Mouse (Mus musculus) bone marrow macrophage, adult 2 months (primary cell): ENCODE measurements around the gene Ly6g6f. TPM values are rescaled to one million over a fixed set of nuclear protein-coding genes. Genes with fewer than 3 reads are reported as not detected.

Experiments used
- H3K27ac ChIP-seq: 2 replicates; pipeline ENCODE4 v1.5.1; 2012; ENCODE audit warnings: low read depth, low read length; ENCODE audit not compliant: insufficient read depth
- H3K4me1 ChIP-seq: 2 replicates; pipeline ENCODE4 v1.6.1; 2012; ENCODE audit warnings: low read length; ENCODE audit not compliant: control insufficient read depth, insufficient read depth
- H3K4me3 ChIP-seq: 2 replicates; pipeline ENCODE4 v1.5.1; 2012; ENCODE audit warnings: mild to moderate bottlenecking, low read length, moderate library complexity; ENCODE audit not compliant: insufficient read depth
- CTCF ChIP-seq: IDR thresholded peaks from 2 replicates; pipeline ENCODE4 v1.5.1; 2012; ENCODE audit warnings: low read depth, mild to moderate bottlenecking, low read length, moderate library complexity
- POLR2A ChIP-seq: IDR thresholded peaks from 2 replicates; pipeline ENCODE4 v1.6.1; 2012; ENCODE audit warnings: mild to moderate bottlenecking, low read depth, low read length, borderline replicate concordance
- polyA plus RNA-seq: library from polyadenylated mRNA; stranded (reverse); fragments of >200 nt; gene quantifications from 2 replicates; pipeline ENCODE4 v1.2.4, GENCODE M21; 2012; ENCODE audit not compliant: missing spikeins, insufficient read depth, insufficient read length

Ly6g6f gene
- polyA plus RNA-seq, 1 experiment = not detected

DNA sequence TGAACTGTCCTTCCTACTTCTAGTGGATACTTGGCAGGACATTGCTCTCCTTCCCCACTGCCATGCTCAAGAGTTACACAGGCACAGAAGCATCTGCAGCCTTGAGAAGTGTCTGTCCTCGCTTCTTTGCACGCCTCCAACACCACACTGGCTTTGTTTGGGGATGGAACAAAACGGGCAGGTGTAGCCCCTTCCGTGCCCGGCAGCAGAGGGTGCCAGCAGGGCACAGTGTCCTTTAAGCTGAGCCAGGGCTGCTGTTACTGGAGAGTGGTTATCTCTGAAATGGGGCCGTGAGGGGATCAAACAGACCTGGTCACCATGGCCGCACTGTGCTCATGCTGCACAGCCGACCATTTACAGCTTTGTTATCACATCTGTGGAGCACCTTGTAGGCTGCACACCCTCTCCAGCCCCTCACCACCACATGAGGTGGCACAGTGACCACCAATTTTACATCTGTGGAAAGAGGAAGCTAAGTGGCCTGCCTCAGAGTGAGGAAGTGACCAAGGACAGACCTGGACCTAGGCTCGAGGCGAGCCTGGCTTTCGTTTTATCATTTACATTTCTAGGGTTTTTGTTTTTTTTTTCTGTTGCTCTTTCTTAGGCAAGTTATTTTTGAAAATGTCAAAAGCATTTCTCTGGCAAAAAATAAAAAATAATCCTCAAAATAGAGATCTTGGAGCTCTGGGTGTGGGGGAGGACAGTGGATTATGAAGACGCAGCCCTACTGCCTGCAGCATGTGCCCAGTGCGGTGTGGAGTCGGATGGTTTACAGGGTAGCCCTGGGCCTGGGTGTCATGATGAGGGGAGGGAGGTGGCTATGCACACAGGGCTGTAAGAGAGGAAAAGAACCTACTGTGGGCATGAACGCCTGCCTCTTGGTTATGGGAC, 9.3 kb upstream of the Ly6g6f start:
- TF ChIP-seq CTCF = no peak
- TF ChIP-seq POLR2A = no peak
- no peak overlapping the region for H3K4me3 ChIP-seq
- peaks cover 6% of the 10 kb centered on the region for H3K4me1 ChIP-seq
- H3K27ac ChIP-seq = no peak overlapping the region

DNA sequence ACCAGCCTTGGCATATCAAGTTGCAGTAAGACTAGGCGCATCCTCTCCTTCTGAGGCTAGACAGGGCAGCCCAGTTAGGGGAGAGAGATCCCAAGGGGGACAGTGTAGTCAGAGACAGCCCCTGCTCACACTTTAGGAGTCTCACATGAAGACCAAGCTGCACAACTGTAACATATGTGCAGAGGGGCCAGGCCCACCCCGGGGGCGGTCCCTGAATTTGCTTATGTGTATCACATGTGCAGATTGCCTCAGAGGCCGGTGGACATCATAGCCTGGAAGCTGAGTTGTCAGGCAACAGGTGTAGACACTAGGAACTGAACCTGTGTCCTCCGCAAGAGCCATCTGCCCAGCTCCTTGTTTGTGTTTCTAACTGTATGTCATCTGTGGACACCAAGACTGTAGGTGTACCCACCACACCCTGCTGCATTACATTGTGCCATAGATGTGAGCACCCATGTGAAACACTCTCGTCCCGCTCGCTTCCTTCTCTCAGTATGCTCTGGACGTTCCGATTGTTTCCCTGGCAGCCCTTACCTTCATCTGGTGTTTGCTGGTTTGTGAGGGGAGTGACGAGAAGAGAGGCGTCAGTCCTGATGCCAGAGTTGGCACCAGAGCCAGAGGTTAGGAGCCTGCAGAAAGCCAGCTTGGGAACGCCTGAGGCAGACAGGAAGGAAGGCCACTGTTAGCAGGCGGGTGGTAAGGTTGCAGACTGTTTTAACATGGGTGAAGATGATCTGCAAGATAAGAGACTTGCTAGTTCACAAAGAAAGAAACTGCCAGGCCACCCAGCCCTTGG, 7.2 kb upstream of the Ly6g6f start:
- H3K4me3 ChIP-seq = no peak overlapping the region
- TF ChIP-seq CTCF = no peak
- no peak for TF ChIP-seq POLR2A
- no peak overlapping the region for H3K27ac ChIP-seq
- peaks cover 6% of the 10 kb centered on the region for H3K4me1 ChIP-seq

DNA sequence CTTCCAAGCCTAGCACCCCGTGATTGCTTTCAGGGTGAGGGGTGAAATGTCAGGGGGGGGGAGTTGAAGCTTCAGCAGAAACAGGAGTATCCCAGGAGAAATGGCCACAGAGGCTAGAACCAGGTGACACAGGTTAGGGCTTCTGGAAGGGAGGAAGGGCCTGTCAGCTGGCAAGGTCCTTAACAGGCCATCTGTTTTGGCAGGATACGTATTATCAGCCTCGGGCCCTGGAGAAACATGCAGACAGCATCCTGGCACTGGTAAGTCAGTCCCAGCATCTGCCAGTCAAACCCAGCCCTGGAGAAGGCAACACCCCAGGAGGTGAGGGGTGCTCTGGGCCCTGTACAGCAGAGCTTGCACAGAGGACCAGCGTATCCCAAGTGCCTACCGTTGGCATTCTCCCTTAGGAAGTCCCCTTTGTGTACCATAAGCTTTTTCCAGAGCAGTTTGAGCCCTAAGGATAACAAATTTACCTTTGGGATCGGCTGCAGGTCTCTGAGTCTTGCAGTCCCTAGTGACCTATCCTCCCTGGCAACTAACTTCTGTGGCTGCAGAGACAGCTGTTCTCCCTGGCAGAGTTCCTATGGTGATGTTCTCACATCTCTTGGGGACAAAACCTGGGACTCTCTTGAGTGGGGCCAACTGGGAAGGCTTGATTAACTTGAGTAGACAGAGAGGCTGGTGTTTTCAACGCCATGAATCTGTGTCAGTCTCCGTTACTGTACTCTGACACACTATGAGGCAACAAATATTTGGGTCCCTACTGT, 4.9 kb upstream of the Ly6g6f start:
- peaks cover 6% of the 10 kb centered on the region for H3K4me1 ChIP-seq
- peak overlapping the region; percentile 94 for H3K4me3 ChIP-seq
- no peak overlapping the region for H3K27ac ChIP-seq
- TF ChIP-seq CTCF (no peak), POLR2A (no peak)

DNA sequence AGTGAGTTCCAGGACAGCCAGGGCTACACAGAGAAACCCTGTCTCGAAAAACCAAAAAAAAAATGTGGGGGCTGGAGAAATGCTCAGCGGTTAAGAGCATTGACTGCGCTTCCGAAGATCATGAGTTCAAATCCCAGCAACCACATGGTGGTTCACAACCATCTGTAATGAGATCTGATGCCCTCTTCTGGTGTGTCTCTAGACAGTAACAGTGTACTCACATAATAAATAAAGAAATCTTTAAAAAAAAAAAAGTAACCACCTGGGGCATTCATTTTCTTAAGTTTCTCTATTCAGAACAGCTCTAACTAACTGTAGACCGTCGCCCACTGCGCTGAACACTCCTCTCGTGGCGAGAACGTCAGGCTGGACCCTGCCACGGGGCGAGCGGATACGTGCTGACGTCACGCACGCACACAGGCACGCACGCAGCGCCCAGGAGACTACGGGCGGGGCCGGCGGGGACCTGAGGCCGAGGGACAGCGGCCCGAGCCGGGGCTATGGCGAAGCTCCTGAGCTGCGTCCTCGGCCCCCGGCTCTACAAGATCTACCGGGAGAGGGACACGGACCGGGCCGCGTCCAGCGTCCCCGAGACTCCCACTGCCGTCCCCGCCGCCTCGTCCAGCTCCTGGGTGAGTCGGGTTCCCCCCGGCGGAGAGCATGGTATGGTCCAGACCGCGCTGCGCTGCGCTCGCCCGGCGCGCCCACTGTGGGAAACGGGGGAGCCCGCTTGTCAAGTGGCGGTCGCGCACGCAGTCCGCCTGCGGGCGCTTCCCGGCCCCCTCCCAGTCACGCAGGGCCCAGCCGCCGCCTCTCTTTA, 3.6 kb upstream of the Ly6g6f start, which contains the start of gene Abhd16a:
Gene Abhd16a (plus strand): TSS at position 439 of the 820 bp plus-strand sequence.
- TF ChIP-seq POLR2A = no peak
- TF ChIP-seq CTCF = no peak
- H3K27ac ChIP-seq = peak within 1 kb of the TSS; percentile 94
- H3K4me3 ChIP-seq = peak within 1 kb of the TSS; percentile 94
- H3K4me1 ChIP-seq = no peaks in the 10 kb centered on the region

DNA sequence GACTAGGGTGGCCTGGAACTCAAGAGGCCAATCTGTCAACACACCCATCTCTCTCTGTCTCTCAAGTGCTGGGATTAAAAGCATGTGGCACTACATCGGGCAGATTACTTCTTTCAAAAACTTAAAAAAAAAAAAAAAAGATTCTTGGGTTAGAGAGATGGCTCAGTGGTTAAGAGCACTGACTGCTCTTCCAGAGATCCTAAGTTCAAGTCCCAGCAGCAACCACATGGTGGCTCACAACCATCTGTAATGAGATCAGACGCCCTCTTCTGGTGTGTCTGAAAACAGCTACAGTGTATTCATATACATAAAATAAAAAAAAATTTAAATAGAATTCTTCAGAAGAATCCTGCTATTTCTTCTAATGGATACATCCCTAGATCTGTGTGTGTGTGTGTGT, 2.7 kb upstream of the Ly6g6f start:
- Histone ChIP-seq H3K4me3 (no peak overlapping the region), H3K27ac (no peak overlapping the region), H3K4me1 (no peaks in the 10 kb centered on the region)
- TF ChIP-seq CTCF (no peak), POLR2A (no peak)

DNA sequence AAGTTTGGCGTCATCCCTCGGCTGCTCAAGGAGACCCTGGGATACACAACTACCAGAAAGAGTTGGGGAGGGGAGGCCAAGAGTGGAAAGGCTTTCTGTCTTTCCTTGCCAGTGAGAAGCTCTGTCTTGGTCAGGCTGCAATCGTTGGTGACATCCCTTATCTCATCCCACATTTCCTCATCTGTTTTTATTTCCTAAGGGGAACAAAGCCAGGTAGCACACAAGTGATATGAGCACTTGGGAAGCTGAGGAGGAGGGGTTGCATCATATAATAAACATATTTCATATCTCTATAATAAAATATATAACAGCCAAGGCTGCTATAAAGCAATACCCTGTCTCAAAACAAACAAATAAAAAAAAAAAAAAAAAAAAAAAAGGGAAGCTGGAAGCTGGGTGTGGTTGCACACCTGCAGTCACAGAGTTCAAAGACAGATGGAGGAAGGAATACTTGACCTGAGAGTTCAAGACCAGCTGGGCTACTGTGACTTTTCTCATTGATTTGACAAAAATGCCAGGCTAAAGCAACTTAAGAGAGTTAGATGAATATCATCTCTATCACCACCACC, 1.4 kb downstream of the Ly6g6f start:
- H3K4me3 ChIP-seq = no peak overlapping the region
- TF ChIP-seq POLR2A (no peak), CTCF (no peak)
- peaks cover 15% of the 10 kb centered on the region for H3K4me1 ChIP-seq

DNA sequence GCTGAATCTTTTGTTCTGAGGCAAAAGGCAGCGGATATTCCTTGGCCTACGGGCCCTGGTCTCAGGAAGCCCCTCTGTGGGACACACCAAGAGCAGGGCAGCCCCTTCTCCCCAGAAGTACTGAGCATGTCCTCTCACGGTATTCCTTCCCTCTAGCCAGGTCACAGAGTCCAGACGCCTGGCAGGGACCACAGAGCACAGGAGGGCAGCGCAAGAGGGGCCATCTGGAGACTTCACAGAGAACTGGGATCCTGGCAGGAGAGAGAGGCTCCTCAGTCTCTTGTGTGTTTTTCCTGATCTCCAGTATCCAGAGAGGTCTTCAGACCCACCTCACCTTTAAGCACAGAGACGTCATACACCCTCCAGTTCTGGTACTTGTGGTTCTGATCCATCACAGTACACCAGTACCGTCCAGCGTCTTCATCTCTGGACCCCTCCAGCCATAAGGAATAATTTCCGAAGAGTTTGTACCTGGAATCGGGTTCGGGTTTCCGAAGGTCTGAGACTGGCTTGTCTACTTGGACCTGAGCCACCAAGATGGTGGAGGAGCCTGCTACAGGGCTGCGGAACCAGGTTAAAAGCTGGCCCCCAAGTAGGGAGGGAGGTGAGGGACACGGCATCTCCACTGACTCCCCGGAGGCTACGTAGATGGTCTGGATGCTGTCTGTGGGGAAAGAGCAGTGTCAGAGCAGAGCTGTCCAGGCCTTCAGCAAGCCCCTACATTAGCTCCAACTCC, 2.4 kb downstream of the Ly6g6f start:
- TF ChIP-seq CTCF = no peak
- TF ChIP-seq POLR2A = no peak
- Histone ChIP-seq H3K27ac (no peak overlapping the region), H3K4me3 (no peak overlapping the region), H3K4me1 (peaks cover 18% of the 10 kb centered on the region)

More for the DNA sequence above, 1.4 kb downstream of the Ly6g6f start:
- H3K27ac ChIP-seq = no peak overlapping the region

DNA sequence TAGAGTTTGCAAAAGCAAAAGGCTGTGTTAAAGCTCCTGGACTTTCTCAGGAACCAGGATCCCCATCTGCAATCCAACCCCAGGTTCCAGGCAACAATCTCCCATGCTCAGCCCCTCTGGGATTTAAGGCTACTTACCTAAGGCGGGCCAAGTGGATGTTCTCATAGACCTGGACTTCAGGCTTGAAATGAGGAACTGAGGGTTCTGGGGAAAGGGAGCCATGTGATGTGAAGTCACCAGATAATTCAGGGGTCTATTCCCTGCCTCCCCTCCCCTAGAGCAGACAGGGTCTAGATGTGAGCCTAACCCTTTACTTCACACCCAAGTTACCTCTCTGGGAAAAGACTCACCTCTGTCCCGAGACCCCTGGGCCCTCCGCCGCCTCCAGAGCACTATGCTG, 4.7 kb downstream of the Ly6g6f start:
- Histone ChIP-seq H3K4me3 (no peak overlapping the region), H3K27ac (no peak overlapping the region), H3K4me1 (peaks cover 24% of the 10 kb centered on the region)
- TF ChIP-seq POLR2A (no peak), CTCF (no peak)
